ENCODE assay signal across 8 mouse cellular contexts in the genomic region with DNA sequence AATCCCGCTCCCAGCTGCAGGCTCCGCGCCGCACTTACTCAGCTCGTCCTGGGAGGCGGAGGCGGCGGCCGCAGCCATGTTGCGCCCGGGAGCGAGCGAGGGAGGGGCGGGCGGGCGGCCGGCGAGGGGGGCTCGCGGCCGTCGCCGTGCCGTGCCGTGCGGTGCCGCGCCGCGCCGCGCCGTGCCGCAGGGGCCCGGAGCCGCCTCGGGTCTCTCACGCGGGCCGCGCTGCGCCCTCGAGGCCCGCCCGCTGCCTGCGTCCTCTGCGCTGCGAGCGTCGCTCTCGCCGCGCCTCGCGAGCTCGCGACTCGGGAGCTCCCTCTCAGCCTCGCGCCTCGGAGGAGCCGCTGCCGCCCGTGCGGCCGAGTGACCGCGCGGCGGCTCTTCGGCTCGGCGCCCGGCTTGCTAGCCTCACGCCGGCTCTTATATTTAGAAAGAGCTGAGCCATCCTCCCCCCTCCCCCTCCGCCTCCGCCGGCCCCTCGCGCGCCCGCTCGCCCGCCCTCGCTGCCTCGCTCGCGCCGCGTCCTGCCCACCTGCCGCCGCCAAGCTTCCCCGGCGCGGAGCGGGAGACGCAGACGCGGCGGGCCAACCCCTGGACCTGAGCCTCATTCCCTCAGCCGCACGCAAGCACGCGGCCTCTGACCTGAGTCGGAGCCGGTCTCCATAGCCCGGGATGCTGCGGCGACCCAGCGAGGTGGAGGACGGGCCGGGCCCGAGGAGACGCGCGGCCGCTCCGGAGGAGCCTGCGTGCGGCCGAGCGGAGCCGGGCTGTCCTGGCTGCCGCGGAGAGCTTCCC. TPM values are rescaled to one million over a fixed set of nuclear protein-coding genes. Genes with fewer than 3 reads are reported as not detected.
DNase-seq lines count a peak whose midpoint lies in the region; ATAC-seq and TF ChIP-seq lines count a peak whose summit lies in the region.

No protein-coding gene starts in this region.

- peak overlapping the region; percentile 98 for H3K27ac ChIP-seq in embryonic facial prominence, embryonic 12.5 days
- peak overlapping the region; percentile 78 for H3K27ac ChIP-seq in kidney, adult 2 months (ENCODE audit: insufficient read depth, low read depth, low read length)
- peak overlapping the region; percentile 76 for H3K27ac ChIP-seq in liver, adult 2 months (replicated peaks; ENCODE audit: insufficient read depth, low read depth, low read length)
- H3K27ac ChIP-seq in midbrain, postnatal 0 days (ENCODE audit: low read depth, low read length) = peak overlapping the region; percentile 99

- H3K9me3 ChIP-seq in embryonic facial prominence, embryonic 12.5 days = no peaks in the 10 kb centered on the region
- H3K9me3 ChIP-seq in midbrain, postnatal 0 days (ENCODE audit: low read length) = no peaks in the 10 kb centered on the region

- WGBS in embryonic facial prominence, embryonic 12.5 days = under 1% methylated on average over 94 of the region's 126 CpGs
- 1% methylated on average over 126 of the region's 126 CpGs for WGBS in kidney, adult 2 months
- under 1% methylated on average over 125 of the region's 126 CpGs for WGBS in liver, adult 2 months
- WGBS in midbrain, postnatal 0 days = under 1% methylated on average over 96 of the region's 126 CpGs

- no peaks in the 10 kb centered on the region for H3K27me3 ChIP-seq in embryonic facial prominence, embryonic 12.5 days
- H3K27me3 ChIP-seq in kidney, adult 2 months (replicated peaks; ENCODE audit: control insufficient read depth, insufficient read depth, low read length) = no peaks in the 10 kb centered on the region
- no peaks in the 10 kb centered on the region for H3K27me3 ChIP-seq in liver, adult 2 months (ENCODE audit: control insufficient read depth, insufficient read depth, low read length)
- H3K27me3 ChIP-seq in midbrain, postnatal 0 days (ENCODE audit: insufficient read depth, low read length) = no peaks in the 10 kb centered on the region

- TF ChIP-seq CTCF in kidney, adult 2 months (conservative IDR thresholded peaks at IDR 0.05; ENCODE audit: insufficient read depth, insufficient read length, low read depth, low read length) = no peak
- TF ChIP-seq CTCF in liver, adult 2 months (IDR thresholded peaks at IDR 0.05; ENCODE audit: low read depth, low read length) = no peak
- no peak for TF ChIP-seq CTCF in midbrain, postnatal 0 days (IDR thresholded peaks at IDR 0.05)

- H3K36me3 ChIP-seq in embryonic facial prominence, embryonic 12.5 days = no peaks in the 10 kb centered on the region
- H3K36me3 ChIP-seq in kidney, adult 2 months (ENCODE audit: control insufficient read depth, insufficient read depth, low read length) = no peaks in the 10 kb centered on the region
- no peaks in the 10 kb centered on the region for H3K36me3 ChIP-seq in liver, adult 2 months (ENCODE audit: control insufficient read depth, insufficient read depth, low read length)
- no peaks in the 10 kb centered on the region for H3K36me3 ChIP-seq in midbrain, postnatal 0 days (ENCODE audit: insufficient read depth, low read length)

- TF ChIP-seq POLR2A in kidney, adult 2 months (IDR thresholded peaks at IDR 0.05; ENCODE audit: low read depth, low read length) = no peak
- no peak for TF ChIP-seq POLR2A in liver, adult 2 months (IDR thresholded peaks at IDR 0.05; ENCODE audit: extremely low read depth, insufficient read depth, low read length)

- peak overlapping the region; percentile 89 for H3K4me3 ChIP-seq in embryonic facial prominence, embryonic 12.5 days
- peak overlapping the region; percentile 68 for H3K4me3 ChIP-seq in kidney, adult 2 months (ENCODE audit: insufficient read depth, low read depth, low read length)
- peak overlapping the region; percentile 95 for H3K4me3 ChIP-seq in liver, adult 2 months (ENCODE audit: insufficient read depth, low read depth, low read length)
- peak overlapping the region; percentile 90 for H3K4me3 ChIP-seq in midbrain, postnatal 0 days (ENCODE audit: low read depth, low read length)

- ATAC-seq in embryonic facial prominence, embryonic 12.5 days (ENCODE audit: insufficient number of reproducible peaks, insufficient read depth, low FRiP score, low TSS enrichment) = peak; percentile 68
- peak; percentile 86 for ATAC-seq in midbrain, postnatal 0 days (ENCODE audit: low FRiP score)

- H3K4me2 ChIP-seq in embryonic facial prominence, embryonic 12.5 days (replicated peaks) = peak overlapping the region; percentile 55
- peak overlapping the region; percentile 73 for H3K4me2 ChIP-seq in midbrain, postnatal 0 days (ENCODE audit: low read depth, low read length, poor library complexity, severe bottlenecking)

- H3K4me1 ChIP-seq in embryonic facial prominence, embryonic 12.5 days = peaks cover 6% of the 10 kb centered on the region
- H3K4me1 ChIP-seq in kidney, adult 2 months (ENCODE audit: control insufficient read depth, insufficient read depth, low read length) = peaks cover 3% of the 10 kb centered on the region; the same call in 1 of the 2 replicates
- H3K4me1 ChIP-seq in liver, adult 2 months (ENCODE audit: control insufficient read depth, insufficient read depth, low read length) = peaks cover 16% of the 10 kb centered on the region
- H3K4me1 ChIP-seq in midbrain, postnatal 0 days (ENCODE audit: insufficient read depth, low read length) = peaks cover 3% of the 10 kb centered on the region; the same call in 1 of the 2 replicates

- DNase-seq in 3134 (ENCODE audit: extremely low read depth, insufficient read length, low spot score) (peak; percentile 87), adipocyte (ENCODE audit: low spot score) (peak; percentile 58)
- peak; percentile 97 for DNase-seq in heart, adult 11 months
- peak; percentile 61 for DNase-seq in kidney, adult 2 months
- DNase-seq in liver, adult 2 months (ENCODE audit: extremely low read depth, low read depth, low spot score) = peak; percentile 42
- peak; percentile 75 for DNase-seq in midbrain, postnatal 0 days (ENCODE audit: low spot score)
- DNase-seq in spleen, postnatal 14 days (ENCODE audit: low spot score in 2 of 2) = peak; percentile 35 to 51

- H3K79me2 ChIP-seq in liver, adult 2 months (ENCODE audit: control insufficient read depth, insufficient read depth, low read length) = peaks cover 14% of the 10 kb centered on the region

- peak overlapping the region; percentile 97 for H3K9ac ChIP-seq in embryonic facial prominence, embryonic 12.5 days
- peak overlapping the region; percentile 100 for H3K9ac ChIP-seq in liver, adult 2 months (ENCODE audit: low read depth, low read length)
- peak overlapping the region; percentile 98 for H3K9ac ChIP-seq in midbrain, postnatal 0 days (replicated peaks; ENCODE audit: low read length, poor library complexity, severe bottlenecking)

RNA-seq across cellular contexts. Expression of gene Ecpas, which starts 0.5 kb away (rescaled TPM):
- 42.3 and 44.7 TPM in 2 replicates for polyA plus RNA-seq in embryonic facial prominence, embryonic 12.5 days (2016; fragmentation: Nextera tagmentation; extraction: Ambion mirVana)
- polyA plus RNA-seq in kidney, adult 2 months (2012; rRNA removed) = 10.4 and 11.4 TPM in 2 replicates
- total RNA-seq in liver, adult 2 months (2014; rRNA removed) = 53.3 and 56.9 TPM in 2 replicates
- 10.8 and 12.2 TPM in 2 replicates for polyA plus RNA-seq in liver, adult 2 months (2012; rRNA removed)
- total RNA-seq in midbrain, postnatal 0 days (2014; rRNA removed) = 64.8 and 77.5 TPM in 2 replicates
- 28.4 and 36.8 TPM in 2 replicates for polyA plus RNA-seq in midbrain, postnatal 0 days (2015; fragmentation: Nextera tagmentation; extraction: Ambion mirVana)

RNA-seq across cellular contexts. Expression of gene Zkscan16, which starts 31.4 kb away (rescaled TPM):
- polyA plus RNA-seq in embryonic facial prominence, embryonic 12.5 days (2016; fragmentation: Nextera tagmentation; extraction: Ambion mirVana) = 1.3 and 1.5 TPM in 2 replicates
- 0.11 TPM in 1 of 2 replicates, not detected in the other for polyA plus RNA-seq in kidney, adult 2 months (2012; rRNA removed)
- not detected in 2 replicates for total RNA-seq in liver, adult 2 months (2014; rRNA removed)
- not detected in 2 replicates for polyA plus RNA-seq in liver, adult 2 months (2012; rRNA removed)
- 4.9 and 7.6 TPM in 2 replicates for total RNA-seq in midbrain, postnatal 0 days (2014; rRNA removed)
- 2.2 and 2.4 TPM in 2 replicates for polyA plus RNA-seq in midbrain, postnatal 0 days (2015; fragmentation: Nextera tagmentation; extraction: Ambion mirVana)

Comparison
In these comparisons a context has a peak if more than half of its experiments do, and no peak if none do; other contexts are left out.
1. Peak in every context shown above with its lines: DNase-seq, ATAC-seq, H3K4me3 ChIP-seq and H3K27ac ChIP-seq.
2. DNase-seq: peak in every context shown above with its lines; median percentile 97 in heart, adult 11 months; 87 in 3134; 75 in midbrain, postnatal 0 days; 61 in kidney, adult 2 months; 58 in adipocyte; 43 in spleen, postnatal 14 days; 42 in liver, adult 2 months.